Mouse (Mus musculus) embryonic facial prominence, embryonic 15.5 days (tissue): ENCODE results near the gene Grm4. TPM values are rescaled to one million over a fixed set of nuclear protein-coding genes. Genes with fewer than 3 reads are reported as not detected.

Experiments
- ATAC-seq: fragments of 200-750 bp; cut with Nextera tagmentation; 2 replicates; pipeline ENCODE4 v1.8.0; 2017; ENCODE audit warnings: low read depth, moderate TSS enrichment; ENCODE audit not compliant: insufficient number of reproducible peaks, low FRiP score, low TSS enrichment
- H3K27ac ChIP-seq: fragments of 300-500 bp; sonication (generic); replicated peaks from 2 replicates; pipeline ENCODE4 v1.5.1; 2015; ENCODE audit warnings: mild to moderate bottlenecking, inconsistent platforms
- H3K27me3 ChIP-seq: fragments of 300-500 bp; sonication (generic); 2 replicates; pipeline ENCODE4 v1.6.1; 2015; ENCODE audit warnings: inconsistent platforms
- H3K36me3 ChIP-seq: fragments of 300-500 bp; sonication (generic); 2 replicates; pipeline ENCODE4 v1.6.1; 2015; ENCODE audit warnings: mild to moderate bottlenecking, inconsistent platforms
- H3K4me1 ChIP-seq: fragments of 300-500 bp; sonication (generic); 2 replicates; pipeline ENCODE4 v1.6.1; 2015; ENCODE audit warnings: inconsistent platforms
- H3K4me2 ChIP-seq: fragments of 300-500 bp; sonication (generic); replicated peaks from 2 replicates; pipeline ENCODE4 v1.6.1; 2015; ENCODE audit warnings: mild to moderate bottlenecking, inconsistent platforms
- H3K4me3 ChIP-seq: fragments of 300-500 bp; sonication (generic); replicated peaks from 2 replicates; pipeline ENCODE4 v1.5.1; 2015; ENCODE audit warnings: mild to moderate bottlenecking, inconsistent platforms
- H3K9ac ChIP-seq: fragments of 300-500 bp; sonication (generic); 2 replicates; pipeline ENCODE4 v1.6.1; 2015; ENCODE audit warnings: inconsistent platforms
- H3K9me3 ChIP-seq: fragments of 300-500 bp; sonication (generic); replicated peaks from 2 replicates; pipeline ENCODE4 v1.6.1; 2016; ENCODE audit warnings: inconsistent platforms
- WGBS: fragments of 180-500 bp; shearing (Covaris S2); methylation state at CpG from one replicate; pipeline ENCODE4 v1.1.7; 2015; 5-methylcytosine and 5-hydroxymethylcytosine counted together
- polyA plus RNA-seq: library from polyadenylated mRNA; unstranded; fragments of >200 nt; fragmentation: Nextera tagmentation; extraction: Ambion mirVana; gene quantifications from 2 replicates; pipeline ENCODE4 v1.2.1, GENCODE M21; 2015

The Grm4 gene
- polyA plus RNA-seq, 1 experiment from 2014 or later, result 0.85 TPM

- Histone ChIP-seq H3K36me3 (peaks cover 3% of the 10 kb centered on the region; the same call in 1 of the 2 replicates), H3K27me3 (no peaks in the 10 kb centered on the region), H3K4me3 (peak overlapping the region; percentile 63), H3K4me1 (peaks cover 47% of the 10 kb centered on the region), H3K27ac (peak overlapping the region; percentile 94), H3K9me3 (no peaks in the 10 kb centered on the region), H3K4me2 (peak overlapping the region; percentile 70), H3K9ac (peak overlapping the region; percentile 50)
- ATAC-seq, result no peak
- WGBS, result 8% methylated on average over 14 of the region's 14 CpGs
Observed at GRCm38 (mm10) chr17:27557927-27558661, 36.9 kb upstream of the Grm4 start.

- Histone ChIP-seq H3K36me3 (peaks cover 3% of the 10 kb centered on the region; the same call in 1 of the 2 replicates), H3K4me3 (peak overlapping the region; percentile 63), H3K27ac (peak overlapping the region; percentile 94), H3K9me3 (no peaks in the 10 kb centered on the region), H3K4me1 (peaks cover 47% of the 10 kb centered on the region), H3K4me2 (peak overlapping the region; percentile 70), H3K27me3 (no peaks in the 10 kb centered on the region), H3K9ac (peak overlapping the region; percentile 50)
- 0% methylated on average over 58 of the region's 75 CpGs for WGBS
- peak; percentile 5; the same call in 1 of the 2 replicates for ATAC-seq
Observed at GRCm38 (mm10) chr17:27557181-27557926, 36.2 kb upstream of the Grm4 start.

GRCm38 (mm10) chr17:27556315-27557011 is 35.3 kb upstream of the Grm4 start, which contains the start of gene Hmga1:
TSS of gene Hmga1 (plus strand) at chr17:27556497.
- Histone ChIP-seq H3K27ac (peak within 1 kb of the TSS; percentile 94), H3K4me2 (peak within 1 kb of the TSS; percentile 70), H3K9ac (peak within 1 kb of the TSS; percentile 50), H3K9me3 (no peaks in the 10 kb centered on the region), H3K27me3 (no peaks in the 10 kb centered on the region), H3K36me3 (peaks cover 1% of the 10 kb centered on the region; the same call in 1 of the 2 replicates), H3K4me1 (peaks cover 39% of the 10 kb centered on the region), H3K4me3 (peak within 1 kb of the TSS; percentile 63)
- WGBS, result under 1% methylated on average over 79 of the region's 79 CpGs
- ATAC-seq, result peak; percentile 75

- Histone ChIP-seq H3K27me3 (no peaks in the 10 kb centered on the region), H3K27ac (peak overlapping the region; percentile 94), H3K36me3 (no peaks in the 10 kb centered on the region), H3K4me3 (peak overlapping the region; percentile 63), H3K4me2 (peak overlapping the region; percentile 70), H3K4me1 (peaks cover 39% of the 10 kb centered on the region), H3K9me3 (no peaks in the 10 kb centered on the region), H3K9ac (peak overlapping the region; percentile 50)
- WGBS, result under 1% methylated on average over 49 of the region's 55 CpGs
- ATAC-seq, result peak; percentile 35
Observed at GRCm38 (mm10) chr17:27555512-27556172, 34.4 kb upstream of the Grm4 start.

GRCm38 (mm10) chr17:27555075-27555511 is 33.9 kb upstream of the Grm4 start:
- Histone ChIP-seq H3K4me2 (peak overlapping the region; percentile 70), H3K9me3 (no peaks in the 10 kb centered on the region), H3K4me1 (peaks cover 39% of the 10 kb centered on the region), H3K27ac (peak overlapping the region; percentile 94), H3K4me3 (peak overlapping the region; percentile 63), H3K9ac (peak overlapping the region; percentile 50), H3K36me3 (no peaks in the 10 kb centered on the region), H3K27me3 (no peaks in the 10 kb centered on the region)
- peak; percentile 39 for ATAC-seq
- WGBS, result under 1% methylated on average over 39 of the region's 39 CpGs

- 45% methylated on average over 20 of the region's 20 CpGs for WGBS
- no peak for ATAC-seq
Observed at GRCm38 (mm10) chr17:27554062-27554960, 33.1 kb upstream of the Grm4 start.

GRCm38 (mm10) chr17:27552215-27553201 is 31.3 kb upstream of the Grm4 start:
- H3K27ac ChIP-seq, result no peak overlapping the region
- no peak for ATAC-seq
- H3K4me1 ChIP-seq, result peaks cover 21% of the 10 kb centered on the region
- no peak overlapping the region for H3K9ac ChIP-seq
- no peak overlapping the region for H3K4me3 ChIP-seq
- WGBS, result 72% methylated on average over 23 of the region's 23 CpGs
- H3K27me3 ChIP-seq, result no peaks in the 10 kb centered on the region
- no peak overlapping the region for H3K4me2 ChIP-seq
- no peaks in the 10 kb centered on the region for H3K36me3 ChIP-seq
- no peaks in the 10 kb centered on the region for H3K9me3 ChIP-seq

More at GRCm38 (mm10) chr17:27554062-27554960, 33.1 kb upstream of the Grm4 start:
- H3K36me3 ChIP-seq, result no peaks in the 10 kb centered on the region
- peak overlapping the region; percentile 70 for H3K4me2 ChIP-seq
- H3K9ac ChIP-seq, result peak overlapping the region; percentile 50
- H3K4me3 ChIP-seq, result peak overlapping the region; percentile 63
- no peaks in the 10 kb centered on the region for H3K9me3 ChIP-seq
- no peaks in the 10 kb centered on the region for H3K27me3 ChIP-seq
- peak overlapping the region; percentile 94 for H3K27ac ChIP-seq
- peaks cover 39% of the 10 kb centered on the region for H3K4me1 ChIP-seq

GRCm38 (mm10) chr17:27551393-27551940 is 30.3 kb upstream of the Grm4 start:
- 54% methylated on average over 10 of the region's 10 CpGs for WGBS

GRCm38 (mm10) chr17:27549234-27549633 is 28.0 kb upstream of the Grm4 start:
- no peak overlapping the region for H3K4me3 ChIP-seq
- ATAC-seq, result no peak
- WGBS, result 61% methylated on average over 8 of the region's 8 CpGs
- no peak overlapping the region for H3K9ac ChIP-seq
- H3K4me1 ChIP-seq, result no peaks in the 10 kb centered on the region
- H3K27ac ChIP-seq, result no peak overlapping the region
- no peak overlapping the region for H3K4me2 ChIP-seq
- no peaks in the 10 kb centered on the region for H3K9me3 ChIP-seq
- no peaks in the 10 kb centered on the region for H3K27me3 ChIP-seq
- no peaks in the 10 kb centered on the region for H3K36me3 ChIP-seq

More at GRCm38 (mm10) chr17:27551393-27551940, 30.3 kb upstream of the Grm4 start:
- no peaks in the 10 kb centered on the region for H3K36me3 ChIP-seq
- H3K4me1 ChIP-seq, result peaks cover 18% of the 10 kb centered on the region
- no peak overlapping the region for H3K4me2 ChIP-seq
- no peak overlapping the region for H3K27ac ChIP-seq
- no peaks in the 10 kb centered on the region for H3K9me3 ChIP-seq
- no peaks in the 10 kb centered on the region for H3K27me3 ChIP-seq
- ATAC-seq, result no peak
- no peak overlapping the region for H3K9ac ChIP-seq
- H3K4me3 ChIP-seq, result no peak overlapping the region
